Comparison of ENCODE assay signal across 8 mouse cellular contexts in the genomic region with DNA sequence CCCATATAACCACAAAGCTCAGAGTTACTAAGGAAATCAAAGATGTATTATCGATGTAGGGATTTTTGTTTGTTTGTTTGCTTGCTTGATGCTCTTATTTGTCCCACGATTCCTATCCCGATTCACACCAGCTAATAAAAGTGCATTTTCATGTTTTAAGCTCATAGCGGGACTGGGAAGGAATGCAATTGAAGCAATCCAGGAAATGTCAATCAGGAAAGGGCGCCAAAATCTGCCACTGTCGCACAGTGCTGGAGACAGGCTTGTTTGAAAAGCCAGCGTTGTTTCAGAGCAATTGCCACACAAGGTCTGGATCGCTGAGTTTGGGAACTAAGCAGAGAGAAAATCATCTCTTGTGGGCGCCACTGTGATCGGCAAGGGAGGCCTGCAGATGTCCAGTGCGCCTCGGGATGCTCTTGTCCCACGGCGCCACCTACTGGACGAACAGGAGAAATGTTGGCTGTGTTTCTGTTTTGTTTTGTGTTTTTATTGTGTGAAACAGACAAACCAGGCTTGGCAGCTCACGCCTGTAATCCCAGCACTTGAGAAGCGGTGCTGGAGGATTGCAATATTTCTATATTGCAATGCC. TPM values are rescaled to one million over a fixed set of nuclear protein-coding genes. Genes with fewer than 3 reads are reported as not detected.
DNase-seq lines count a peak whose midpoint lies in the region; ATAC-seq and TF ChIP-seq lines count a peak whose summit lies in the region.

No protein-coding gene starts in this region.

- TF ChIP-seq CTCF in embryonic fibroblast, embryonic 13.5 days (IDR thresholded peaks at IDR 0.05; ENCODE audit: borderline replicate concordance, insufficient read depth, low read length): peak; percentile 95

- H3K4me1 ChIP-seq in embryonic fibroblast, embryonic 13.5 days (ENCODE audit: control insufficient read depth, insufficient read depth, low read length): no peaks in the 10 kb centered on the region
- H3K4me1 ChIP-seq in heart, embryonic 14.5 days (ENCODE audit: control insufficient read depth in 2 of 2, insufficient read depth in 2 of 2, low read length in 2 of 2): peaks cover 7 to 12% of the 10 kb centered on the region in 2 experiments
- H3K4me1 ChIP-seq in liver, embryonic 13.5 days (replicated peaks): peaks cover 3% of the 10 kb centered on the region; the same call in 1 of the 2 replicates
- peaks cover 10% of the 10 kb centered on the region for H3K4me1 ChIP-seq in stomach, embryonic 16.5 days (ENCODE audit: control insufficient read depth, insufficient read depth, low read length)

- H3K27me3 ChIP-seq in heart, embryonic 14.5 days (ENCODE audit: control insufficient read depth, insufficient read depth, low read length): peaks cover 7% of the 10 kb centered on the region; the same call in 1 of the 2 replicates
- no peaks in the 10 kb centered on the region for H3K27me3 ChIP-seq in liver, embryonic 13.5 days
- no peaks in the 10 kb centered on the region for H3K27me3 ChIP-seq in stomach, embryonic 16.5 days (ENCODE audit: control insufficient read depth, insufficient read depth, low read length)

- no peak overlapping the region for H3K27ac ChIP-seq in embryonic fibroblast, embryonic 13.5 days (ENCODE audit: insufficient read depth, low read length)
- peak overlapping the region; percentile 1 to 35; a peak in 1 of 4 replicates for H3K27ac ChIP-seq in heart, embryonic 14.5 days (replicated peaks in 1 of 2; ENCODE audit: control insufficient read depth in 1 of 2, insufficient read depth in 1 of 2, low read depth in 2 of 2, low read length in 2 of 2)
- no peak overlapping the region for H3K27ac ChIP-seq in liver, embryonic 13.5 days
- no peak overlapping the region for H3K27ac ChIP-seq in stomach, embryonic 16.5 days (ENCODE audit: low read length)

- DNase-seq in A20 (ENCODE audit: low read depth, low spot score): peak; percentile 72
- peak; percentile 88 for DNase-seq in brain, adult 2 months (ENCODE audit: low read depth, low spot score)
- peak; percentile 64 to 74 for DNase-seq in kidney, postnatal 25 days
- DNase-seq in liver, embryonic 13.5 days: peak; percentile 16
- DNase-seq in neural tube, embryonic 10.5 days (ENCODE audit: extremely low spot score, low spot score): peak; percentile 81

- peak overlapping the region; percentile 69 for H3K9ac ChIP-seq in heart, embryonic 14.5 days (ENCODE audit: low read length)
- no peak overlapping the region for H3K9ac ChIP-seq in liver, embryonic 13.5 days
- no peak overlapping the region for H3K9ac ChIP-seq in stomach, embryonic 16.5 days (ENCODE audit: low read length)

- no peak for ATAC-seq in heart, embryonic 14.5 days (ENCODE audit: insufficient number of reproducible peaks, insufficient read depth, low FRiP score, low read depth)
- ATAC-seq in liver, embryonic 13.5 days (ENCODE audit: low read depth): no peak
- ATAC-seq in stomach, embryonic 16.5 days (ENCODE audit: insufficient read depth, low FRiP score): no peak

- WGBS in heart, embryonic 14.5 days: 2% methylated on average over 17 of the region's 17 CpGs
- 1% methylated on average over 17 of the region's 17 CpGs for WGBS in liver, embryonic 13.5 days (ENCODE audit: insufficient replicate concordance)
- WGBS in stomach, embryonic 16.5 days: 2% methylated on average over 17 of the region's 17 CpGs

- H3K4me3 ChIP-seq in embryonic fibroblast, embryonic 13.5 days (ENCODE audit: insufficient read depth, low read length): peak overlapping the region; percentile 20
- peak overlapping the region; percentile 41 to 54 for H3K4me3 ChIP-seq in heart, embryonic 14.5 days (ENCODE audit: control insufficient read depth in 1 of 2, insufficient read depth in 1 of 2, low read depth in 1 of 2, low read length in 2 of 2)
- H3K4me3 ChIP-seq in liver, embryonic 13.5 days (replicated peaks): peak overlapping the region; percentile 21
- peak overlapping the region; percentile 30 for H3K4me3 ChIP-seq in stomach, embryonic 16.5 days (replicated peaks; ENCODE audit: low read length)

- no peak for TF ChIP-seq POLR2A in embryonic fibroblast, embryonic 13.5 days (IDR thresholded peaks at IDR 0.05; ENCODE audit: low read depth, low read length)

- H3K4me2 ChIP-seq in heart, embryonic 14.5 days (ENCODE audit: low read length): peak overlapping the region; percentile 89
- H3K4me2 ChIP-seq in liver, embryonic 13.5 days: peak overlapping the region; percentile 50
- peak overlapping the region; percentile 58 for H3K4me2 ChIP-seq in stomach, embryonic 16.5 days (ENCODE audit: low read depth, low read length)

- H3K36me3 ChIP-seq in heart, embryonic 14.5 days (ENCODE audit: control insufficient read depth, insufficient read depth, low read length): no peaks in the 10 kb centered on the region
- no peaks in the 10 kb centered on the region for H3K36me3 ChIP-seq in liver, embryonic 13.5 days
- H3K36me3 ChIP-seq in stomach, embryonic 16.5 days (ENCODE audit: control insufficient read depth, insufficient read depth, low read length): no peaks in the 10 kb centered on the region

- no peaks in the 10 kb centered on the region for H3K9me3 ChIP-seq in heart, embryonic 14.5 days (ENCODE audit: control insufficient read depth, low read length)
- H3K9me3 ChIP-seq in liver, embryonic 13.5 days (replicated peaks): no peaks in the 10 kb centered on the region
- H3K9me3 ChIP-seq in stomach, embryonic 16.5 days (replicated peaks; ENCODE audit: control insufficient read depth, low read length): no peaks in the 10 kb centered on the region

RNA-seq across cellular contexts. Expression of a gene that starts 26.3 kb away (rescaled TPM):
- not detected in 2 replicates for polyA plus RNA-seq in embryonic fibroblast, embryonic 13.5 days (2011; ENCODE audit: insufficient read length, low read depth, missing spikeins)
- polyA plus RNA-seq in heart, embryonic 14.5 days (2014; fragmentation: Nextera tagmentation; extraction: Ambion mirVana): 0.43 and 1.1 TPM in 2 replicates
- polyA plus RNA-seq in liver, embryonic 13.5 days (2015; fragmentation: Nextera tagmentation; extraction: Ambion mirVana): 6.3 and 9.0 TPM in 2 replicates
- polyA plus RNA-seq in stomach, embryonic 16.5 days (2015; fragmentation: Nextera tagmentation; extraction: Ambion mirVana): 8.9 and 13.2 TPM in 2 replicates

Comparison
In these comparisons a context has a peak if more than half of its experiments do, and no peak if none do; other contexts are left out.
1. DNase-seq: peak in every context shown above with its lines; median percentile 88 in brain, adult 2 months; 81 in neural tube, embryonic 10.5 days; 72 in A20; 69 in kidney, postnatal 25 days; 16 in liver, embryonic 13.5 days.
2. H3K27ac ChIP-seq: peak in heart, embryonic 14.5 days (2 of 2); none in embryonic fibroblast, embryonic 13.5 days (single experiment), liver, embryonic 13.5 days (single experiment) and stomach, embryonic 16.5 days (single experiment).
3. Peak in every context shown above with its lines, with median percentiles within 50 percentile points of each other: H3K4me3 ChIP-seq and H3K4me2 ChIP-seq.